Mouse (Mus musculus): ENCODE measurements around the gene Trim2.

GRCm38 (mm10) chr3:84230988-84231387 is 75.7 kb downstream of the Trim2 start:
- TF ChIP-seq CTCF (IDR thresholded peaks at IDR 0.05; ENCODE audit: borderline replicate concordance, extremely low read depth, insufficient read depth, insufficient read length) = no peak
- no peak for TF ChIP-seq POLR2A (IDR thresholded peaks at IDR 0.05; ENCODE audit: borderline replicate concordance, extremely low read depth, insufficient read depth, insufficient read length, poor library complexity, severe bottlenecking)
